Mouse (Mus musculus): ENCODE results near the gene Fam131b. TPM values are rescaled to one million over a fixed set of nuclear protein-coding genes. Genes with fewer than 3 reads are reported as not detected.

The Fam131b gene
- polyA plus RNA-seq, 1 experiment from 2014 or later = 0.07 TPM

- no peak for DNase-seq (ENCODE audit: low spot score)
Observed at GRCm38 (mm10) chr6:42328757-42329156, 4.3 kb upstream of the Fam131b start.

GRCm38 (mm10) chr6:42326509-42326908 is 2.1 kb upstream of the Fam131b start:
- DNase-seq (ENCODE audit: low spot score) = no peak

DNA sequence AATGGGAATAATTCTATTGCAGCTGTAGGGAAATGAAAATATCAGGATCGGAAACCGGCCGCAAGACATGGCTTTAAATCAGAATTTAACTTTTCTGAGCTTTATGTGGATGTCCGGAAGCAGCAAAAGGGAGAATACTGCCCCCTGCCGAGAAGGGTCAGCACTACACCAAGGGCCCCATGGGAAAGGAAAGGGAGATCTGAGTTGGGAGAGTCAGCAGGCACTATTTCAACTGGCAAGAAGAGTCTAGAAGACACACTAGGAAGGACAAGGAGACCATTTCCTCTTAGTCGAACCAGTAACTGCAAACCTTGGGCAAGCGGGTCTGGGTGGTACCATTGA is 796 bp upstream of the Fam131b start:
- DNase-seq (ENCODE audit: low spot score) = peak; percentile 74

DNA sequence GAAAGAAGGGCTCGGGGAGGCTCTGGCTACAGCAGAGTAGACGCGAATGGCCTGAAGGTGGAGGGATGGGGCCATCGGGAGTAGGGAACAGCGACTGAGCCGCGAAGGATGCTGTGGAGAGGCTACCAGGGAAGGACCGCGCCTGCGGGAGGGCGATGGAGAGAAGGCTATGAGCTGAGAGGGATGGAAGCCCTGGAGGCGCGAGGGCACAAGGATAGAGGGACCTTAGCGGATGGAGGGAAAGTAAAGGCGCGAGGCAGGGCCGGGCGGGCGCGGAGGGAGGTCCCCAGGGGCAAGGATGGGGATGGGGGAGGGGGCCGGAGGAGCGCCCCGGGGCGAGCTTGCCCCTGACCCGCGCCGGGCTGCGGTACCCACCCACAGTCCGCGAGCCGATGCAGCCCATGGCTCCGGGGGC is 369 bp downstream of the Fam131b start:
- DNase-seq (ENCODE audit: low spot score) = no peak

DNA sequence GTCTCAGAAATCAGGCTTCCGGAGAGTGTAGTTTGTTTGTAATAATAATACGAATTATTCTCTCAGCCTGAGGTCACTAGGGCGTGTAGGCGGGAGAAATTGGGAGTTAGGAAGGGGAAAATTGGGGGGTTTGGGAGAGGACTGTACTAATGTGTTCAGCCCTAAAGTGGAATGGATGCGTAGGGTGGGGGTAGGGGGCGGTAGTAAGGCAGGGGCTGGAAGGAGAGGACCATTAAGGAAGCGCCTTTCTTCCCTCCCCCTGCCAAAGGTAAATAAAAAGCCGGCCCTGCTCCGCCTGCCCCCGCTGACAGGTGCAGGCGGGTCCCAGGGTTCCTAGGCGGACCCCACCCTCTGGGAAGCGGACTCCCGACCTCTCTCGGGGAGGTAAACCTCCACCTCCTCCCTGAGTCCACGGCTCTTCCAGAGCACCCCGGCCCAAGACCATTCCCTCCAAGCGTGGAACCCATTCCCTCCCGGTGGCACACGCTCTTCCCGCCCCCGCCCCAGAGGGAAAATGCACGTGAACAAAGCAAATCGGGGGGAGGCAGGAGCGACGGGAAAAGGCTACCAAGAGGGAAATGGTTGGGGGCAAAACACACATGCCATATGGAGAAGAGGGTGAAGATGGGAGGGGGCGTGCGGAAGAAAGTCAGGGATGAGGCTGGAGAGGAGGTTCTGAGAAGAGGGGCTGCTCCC is 924 bp downstream of the Fam131b start:
- DNase-seq (ENCODE audit: low spot score) = no peak

DNA sequence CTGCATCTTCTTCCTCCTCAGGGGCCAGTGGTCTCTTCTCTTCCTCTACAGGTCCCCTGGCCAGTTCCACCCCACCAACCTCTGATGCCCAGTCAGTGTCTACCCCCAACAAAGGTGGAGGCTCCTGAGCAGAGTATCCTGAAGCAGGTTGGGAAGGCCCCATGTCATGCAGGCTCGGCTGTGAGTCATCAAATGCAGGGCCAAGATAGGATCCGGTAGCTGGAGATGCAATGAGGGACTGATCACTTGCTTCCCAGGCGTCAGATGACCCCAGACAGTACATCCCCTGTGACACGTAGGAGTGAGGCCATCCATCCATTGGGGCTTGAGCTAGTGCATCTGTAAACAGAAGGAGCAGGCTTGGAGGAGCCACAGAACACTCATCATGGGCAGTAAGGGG is 6.2 kb downstream of the Fam131b start:
- DNase-seq (ENCODE audit: low spot score) = no peak

DNA sequence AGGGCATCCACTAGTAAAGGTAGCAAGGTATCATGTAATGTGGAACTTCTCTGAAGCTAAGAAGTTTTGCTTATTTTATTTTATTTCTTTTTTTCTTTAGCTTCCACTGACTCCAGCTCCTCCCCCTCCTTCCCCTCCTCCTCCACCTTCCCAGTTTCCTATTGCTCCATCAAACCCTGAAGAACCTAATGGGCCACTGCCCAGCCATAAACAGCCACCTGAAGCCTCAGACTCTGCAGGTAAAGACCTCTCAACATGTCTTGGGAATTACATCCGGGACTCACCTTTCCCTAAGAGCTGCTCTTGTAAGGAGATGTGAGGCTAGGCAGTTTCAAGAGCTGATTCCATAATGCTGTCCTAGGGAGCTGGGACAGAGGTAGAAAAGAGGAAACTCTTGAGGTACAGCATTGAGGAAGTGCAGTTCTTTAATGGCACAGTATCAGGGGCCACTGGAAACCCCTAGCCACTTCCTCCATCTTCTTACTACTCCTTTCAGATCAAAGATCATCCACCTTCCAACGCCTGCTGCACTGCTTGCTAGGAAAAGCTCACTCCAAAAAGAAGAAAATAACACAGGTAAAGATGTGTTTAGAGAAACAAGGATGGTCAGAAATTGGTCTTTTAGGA is 13.9 kb downstream of the Fam131b start:
- DNase-seq (ENCODE audit: low spot score) = no peak

GRCm38 (mm10) chr6:42309816-42310378 is 14.5 kb downstream of the Fam131b start:
- no peak for DNase-seq (ENCODE audit: low spot score)

DNA sequence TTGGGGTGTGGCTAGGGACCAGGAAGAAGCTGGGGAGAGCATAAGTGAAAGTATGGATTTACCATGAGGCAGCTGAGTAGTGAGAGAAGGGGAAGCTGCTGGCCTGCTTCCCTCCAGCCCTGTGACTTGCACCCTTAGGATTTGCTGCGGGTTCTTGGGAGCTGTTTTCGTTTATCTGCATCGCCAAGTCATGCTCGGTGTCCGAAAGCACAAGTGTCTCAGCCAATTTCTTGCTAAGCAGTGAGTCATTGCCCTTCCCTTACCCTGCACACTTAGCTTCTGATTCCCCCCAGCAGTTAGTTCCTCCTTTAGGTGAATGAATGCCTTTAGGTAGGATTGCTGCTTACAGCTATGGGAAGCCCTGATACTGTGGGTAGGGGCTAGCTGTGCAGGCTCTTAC is 25.1 kb downstream of the Fam131b start:
- no peak for DNase-seq (ENCODE audit: low spot score)

GRCm38 (mm10) chr6:42295549-42296094 is 28.8 kb downstream of the Fam131b start:
- DNase-seq (ENCODE audit: low spot score) = no peak

DNA sequence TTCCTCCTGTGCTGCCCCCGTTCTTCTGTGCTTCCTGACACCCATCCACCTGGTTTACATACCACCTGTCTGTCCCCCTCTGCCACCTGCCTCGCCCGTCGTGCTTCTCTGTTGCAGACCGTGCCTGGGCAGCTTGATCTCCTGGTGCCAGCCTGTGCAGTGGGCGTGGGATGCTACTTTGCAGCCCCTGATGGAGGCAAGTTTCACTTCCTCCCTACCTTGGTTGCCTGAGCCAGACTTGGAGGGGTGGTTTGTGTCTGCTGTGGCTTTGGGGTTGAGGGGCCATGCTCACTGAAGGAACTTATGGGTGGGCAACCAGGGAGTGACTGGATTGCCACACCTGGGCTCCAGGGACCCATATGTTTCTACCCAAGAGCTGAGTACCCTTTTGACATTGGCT is 31.1 kb downstream of the Fam131b start:
- peak; percentile 5 for DNase-seq (ENCODE audit: low spot score)

DNA sequence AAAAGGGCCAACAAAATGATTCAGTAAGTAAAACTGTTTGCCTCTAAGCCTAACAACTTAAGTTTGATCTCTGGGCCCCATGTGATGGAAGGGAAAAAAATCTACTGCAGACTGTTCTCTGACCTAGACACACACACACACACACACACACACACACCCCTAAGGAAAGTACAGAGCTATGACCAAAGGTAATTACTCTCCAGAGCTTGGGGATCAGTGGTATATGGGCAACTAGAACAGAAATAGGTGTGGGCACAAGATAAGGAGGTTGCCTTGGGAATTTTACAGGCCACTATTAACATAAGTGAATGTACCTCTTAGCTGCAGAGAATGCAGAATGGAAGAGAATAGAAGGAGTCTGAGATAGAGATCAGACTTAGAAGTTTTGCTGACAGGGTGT is 36.9 kb downstream of the Fam131b start:
- no peak for DNase-seq (ENCODE audit: low spot score)

DNA sequence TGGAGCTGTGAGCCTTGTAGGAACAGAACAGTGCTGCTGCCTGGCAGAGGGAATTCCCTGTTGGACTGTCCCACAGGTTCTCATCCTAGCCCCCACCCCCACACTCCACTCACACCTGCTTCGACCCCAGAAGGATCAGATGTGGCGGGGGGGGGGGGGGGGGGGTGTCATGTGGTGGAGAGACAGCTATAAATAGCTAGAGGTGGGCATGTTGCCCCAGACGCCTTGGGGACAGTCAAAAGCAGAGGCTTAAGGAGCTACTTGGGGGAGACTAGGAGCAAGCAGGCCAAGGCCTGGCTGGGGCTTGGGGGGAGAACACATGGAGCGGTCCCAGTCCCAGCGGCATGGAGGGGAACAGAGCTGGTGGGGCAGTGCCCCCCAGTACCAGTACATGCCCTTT is 38.0 kb downstream of the Fam131b start, which contains the start of gene Clcn1:
Clcn1 (plus strand) TSS at position 238 of the 400 bp plus-strand sequence.
- no peak for DNase-seq (ENCODE audit: low spot score)

DNA sequence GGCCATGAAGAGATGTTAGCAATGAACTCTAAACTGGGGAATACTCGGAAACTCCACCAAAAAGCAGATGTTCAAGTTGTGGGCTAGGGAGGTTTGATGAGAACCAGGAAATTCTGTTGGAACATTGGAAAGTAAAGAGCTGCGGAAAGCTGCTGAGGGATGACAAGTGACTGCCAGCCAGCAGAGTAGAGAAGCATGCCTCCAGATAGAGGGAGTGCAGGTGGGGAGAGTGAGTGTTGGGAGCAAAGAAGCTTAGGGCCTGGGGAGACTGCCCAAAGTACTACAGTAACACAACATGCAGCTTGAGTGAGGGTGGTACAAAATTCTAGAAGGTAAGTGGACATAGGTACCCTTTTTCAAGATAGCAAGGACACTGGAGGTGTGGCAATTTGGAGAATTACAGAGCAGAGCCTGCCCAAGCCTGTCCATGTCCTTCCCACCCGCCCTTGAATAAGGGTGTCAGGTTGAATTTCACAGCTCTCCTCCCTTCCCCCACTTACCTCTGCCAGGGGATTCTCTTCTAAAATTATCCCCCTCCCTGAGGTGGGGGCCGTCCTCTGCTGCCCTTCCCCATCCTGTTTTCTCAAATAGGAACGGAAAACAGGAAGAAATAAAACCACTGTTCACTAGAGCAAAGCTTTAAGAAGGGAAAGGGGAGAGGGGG is 41.4 kb downstream of the Fam131b start:
- no peak for DNase-seq (ENCODE audit: low spot score)

DNA sequence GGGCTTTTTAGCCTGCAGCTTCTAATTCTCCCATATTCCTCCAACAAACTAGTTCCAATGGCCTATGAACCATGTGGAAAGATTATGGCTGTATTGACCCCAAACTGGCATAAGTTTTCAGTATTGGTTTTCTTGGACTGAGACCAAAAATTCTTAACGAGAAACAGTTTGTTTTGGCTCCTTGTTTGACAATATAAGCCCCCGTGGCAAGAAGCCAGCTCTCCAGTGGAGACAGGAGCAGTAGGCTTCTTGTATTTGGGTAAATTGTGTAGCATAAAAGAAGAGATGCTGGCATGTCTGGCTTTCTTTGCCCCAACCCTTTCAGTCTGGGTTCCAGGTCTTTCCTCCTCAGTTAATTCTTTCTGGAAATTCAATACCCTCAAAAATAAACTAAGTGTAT is 48.3 kb downstream of the Fam131b start:
- DNase-seq (ENCODE audit: low spot score) = no peak

GRCm38 (mm10) chr6:42270817-42271216 is 53.6 kb downstream of the Fam131b start:
- no peak for DNase-seq (ENCODE audit: low spot score)

DNA sequence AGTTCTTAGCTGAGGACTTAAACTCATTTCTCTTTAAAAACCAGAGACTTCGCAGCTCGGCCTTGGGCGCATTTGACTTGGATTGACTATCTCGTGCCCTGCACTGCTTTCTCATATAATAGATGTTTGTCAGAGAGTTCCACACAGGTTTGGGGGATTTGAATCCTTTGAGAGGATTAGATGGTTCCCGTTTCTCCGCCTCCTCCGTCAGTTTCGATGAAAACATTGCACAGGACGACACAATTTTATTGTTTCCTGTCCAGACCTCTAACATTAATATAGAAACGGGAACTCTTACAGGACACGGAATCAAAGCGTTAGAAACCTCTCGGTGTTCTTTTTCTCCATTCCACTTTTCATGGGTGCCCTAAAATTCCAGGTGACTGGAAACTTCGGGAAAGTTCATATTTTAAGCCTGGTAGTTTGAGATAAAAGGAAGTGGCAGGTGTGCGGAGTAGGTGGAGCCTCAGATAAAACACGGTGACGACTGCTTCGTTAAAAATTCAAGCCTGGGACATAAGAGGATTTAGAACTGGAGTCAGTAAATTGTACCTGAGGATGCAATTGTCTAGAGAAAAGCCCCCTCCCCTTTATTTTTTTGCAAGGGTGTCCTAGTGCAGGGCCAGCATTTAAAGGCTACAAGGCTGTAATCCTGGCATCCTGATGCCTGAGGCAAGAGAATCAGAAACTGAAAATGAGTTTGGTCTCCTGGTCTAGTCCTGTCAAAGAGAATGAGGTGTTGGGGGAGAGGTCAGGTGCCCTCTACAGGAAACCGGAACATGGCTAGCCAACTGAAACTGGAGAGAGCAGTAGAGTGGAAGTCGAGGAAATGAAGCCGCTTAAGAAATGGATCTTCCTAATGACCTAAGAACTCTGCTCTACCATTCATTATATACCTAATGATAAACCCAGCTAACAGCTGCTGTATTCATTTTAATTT is 58.8 kb downstream of the Fam131b start:
- DNase-seq (ENCODE audit: low spot score) = peak; percentile 38

All from thymus, postnatal 0 days (tissue).